Mouse (Mus musculus) forebrain, embryonic 16.5 days (tissue): Measurements from ENCODE around the gene Irf8. TPM values are rescaled to one million over a fixed set of nuclear protein-coding genes. Genes with fewer than 3 reads are reported as not detected.

Experiments used
- ATAC-seq: fragments of 200-750 bp; cut with Nextera tagmentation; 2 replicates; pipeline ENCODE4 v1.8.0; 2017; ENCODE audit warnings: mild to moderate bottlenecking, moderate library complexity
- H3K27ac ChIP-seq: fragments of 300-500 bp; sonication (generic); 2 replicates; pipeline ENCODE4 v1.5.1; 2014; ENCODE audit warnings: low read length, control low read depth
- H3K27me3 ChIP-seq: fragments of 300-500 bp; sonication (generic); replicated peaks from 2 replicates; pipeline ENCODE4 v1.6.1; 2014; ENCODE audit warnings: low read length; ENCODE audit not compliant: control insufficient read depth, insufficient read depth
- H3K36me3 ChIP-seq: fragments of 300-500 bp; sonication (generic); 2 replicates; pipeline ENCODE4 v1.6.1; 2014; ENCODE audit not compliant: control insufficient read depth, insufficient read depth
- H3K4me1 ChIP-seq: fragments of 300-500 bp; sonication (generic); replicated peaks from 2 replicates; pipeline ENCODE4 v1.6.1; 2014; ENCODE audit warnings: low read length; ENCODE audit not compliant: control insufficient read depth, insufficient read depth
- H3K4me2 ChIP-seq: fragments of 300-500 bp; sonication (generic); 2 replicates; pipeline ENCODE4 v1.6.1; 2014; ENCODE audit warnings: mild to moderate bottlenecking, low read length, control low read depth
- H3K4me3 ChIP-seq: fragments of 300-500 bp; sonication (generic); replicated peaks from 2 replicates; pipeline ENCODE4 v1.5.1; 2014; ENCODE audit warnings: mild to moderate bottlenecking, low read length, control low read depth
- H3K9ac ChIP-seq: fragments of 300-500 bp; sonication (generic); replicated peaks from 2 replicates; pipeline ENCODE4 v1.6.1; 2014; ENCODE audit warnings: low read depth, low read length, control low read depth
- H3K9me3 ChIP-seq: fragments of 300-500 bp; sonication (generic); 2 replicates; pipeline ENCODE4 v1.6.1; 2016; ENCODE audit warnings: low read length; ENCODE audit not compliant: control insufficient read depth
- WGBS: fragments of 180-500 bp; shearing (Covaris S2); extraction: QIAGEN DNeasy Blood & Tissue Kit; methylation state at CpG from one replicate; pipeline ENCODE4 v1.1.7; 2014; 5-methylcytosine and 5-hydroxymethylcytosine counted together
- polyA plus RNA-seq: library from polyadenylated mRNA; unstranded; fragments of >200 nt; fragmentation: Nextera tagmentation; extraction: Ambion mirVana; gene quantifications from 2 replicates; pipeline ENCODE4 v1.2.1, GENCODE M21; 2015

Gene Irf8
- polyA plus RNA-seq: 3.6 and 4.2 TPM in 2 replicates

- H3K4me2 ChIP-seq: peak within 1 kb of the TSS; percentile 99
- peak; percentile 97 for ATAC-seq
- H3K9ac ChIP-seq: peak within 1 kb of the TSS; percentile 61
- peaks cover 11% of the 10 kb centered on the region for H3K4me1 ChIP-seq
- H3K9me3 ChIP-seq: no peaks in the 10 kb centered on the region
- peaks cover 19% of the 10 kb centered on the region for H3K27me3 ChIP-seq
- H3K4me3 ChIP-seq: peak within 1 kb of the TSS; percentile 63
- WGBS: under 1% methylated on average over 60 of the region's 62 CpGs
- no peak within 1 kb of the TSS for H3K27ac ChIP-seq
- no peaks in the 10 kb centered on the region for H3K36me3 ChIP-seq
These were observed at the start of gene Irf8 for GRCm38 (mm10) chr8:120735770-120736481. Gene Irf8, plus strand, starts transcription at chr8:120736358.

GRCm38 (mm10) chr8:120686576-120686975, 49.6 kb upstream of the Irf8 start:
- Histone ChIP-seq H3K4me1 (no peaks in the 10 kb centered on the region), H3K4me2 (no peak overlapping the region), H3K4me3 (no peak overlapping the region), H3K27ac (no peak overlapping the region), H3K36me3 (no peaks in the 10 kb centered on the region), H3K9ac (no peak overlapping the region), H3K27me3 (no peaks in the 10 kb centered on the region), H3K9me3 (no peaks in the 10 kb centered on the region)
- ATAC-seq: no peak
- WGBS: 86% methylated on average over 5 of the region's 5 CpGs

DNA sequence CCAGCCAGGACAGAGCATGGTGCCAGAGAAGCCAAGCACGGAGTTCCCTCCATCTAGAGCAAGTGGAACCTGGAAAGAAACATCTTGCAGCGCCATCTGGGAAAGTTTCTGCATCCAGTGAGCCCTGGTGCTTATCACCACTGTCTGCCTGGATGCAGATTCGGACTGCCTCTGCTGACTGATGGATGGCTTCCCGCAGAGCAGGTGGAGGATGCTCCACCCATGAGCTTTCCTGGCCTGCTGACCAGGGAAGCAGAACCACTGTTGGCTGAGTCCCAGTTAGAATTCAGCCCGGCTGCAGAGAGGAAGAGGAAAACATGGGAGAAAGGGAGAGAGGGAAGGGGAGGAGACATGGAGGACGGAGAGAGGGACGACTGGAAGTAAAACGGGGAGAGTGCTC, 48.4 kb upstream of the Irf8 start:
- no peaks in the 10 kb centered on the region for H3K27me3 ChIP-seq
- H3K4me2 ChIP-seq: no peak overlapping the region
- H3K27ac ChIP-seq: no peak overlapping the region
- no peak for ATAC-seq
- H3K9ac ChIP-seq: no peak overlapping the region
- no peaks in the 10 kb centered on the region for H3K9me3 ChIP-seq
- no peaks in the 10 kb centered on the region for H3K4me1 ChIP-seq
- WGBS: 87% methylated on average over 8 of the region's 8 CpGs
- no peak overlapping the region for H3K4me3 ChIP-seq
- H3K36me3 ChIP-seq: no peaks in the 10 kb centered on the region

- H3K4me2 ChIP-seq: no peak overlapping the region
These were observed 47.6 kb upstream of the Irf8 start for GRCm38 (mm10) chr8:120688511-120688910.

DNA sequence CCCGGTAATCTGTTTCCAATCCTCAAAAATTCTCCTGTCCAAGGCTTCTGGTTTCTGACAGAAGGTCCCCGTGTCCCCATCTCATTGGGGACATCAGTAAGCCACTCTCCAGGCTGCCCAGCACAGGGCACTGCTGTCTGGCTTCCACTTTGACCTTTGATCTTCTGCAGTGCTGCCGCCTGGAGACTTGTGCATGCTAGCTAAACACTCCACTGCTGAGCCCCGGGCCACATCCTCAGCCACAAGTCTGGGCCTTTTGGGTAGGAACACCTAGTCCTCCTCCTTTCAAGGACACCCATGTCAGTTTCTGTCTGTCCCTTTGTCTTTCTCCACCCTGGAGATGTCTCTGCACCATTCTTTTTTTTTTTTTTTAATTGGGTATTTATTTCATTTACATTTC, 43.2 kb upstream of the Irf8 start:
- Histone ChIP-seq H3K4me2 (no peak overlapping the region), H3K9me3 (no peaks in the 10 kb centered on the region), H3K27ac (no peak overlapping the region), H3K36me3 (no peaks in the 10 kb centered on the region), H3K4me1 (peaks cover 8% of the 10 kb centered on the region), H3K9ac (no peak overlapping the region), H3K4me3 (no peak overlapping the region), H3K27me3 (no peaks in the 10 kb centered on the region)
- WGBS: 81% methylated on average over 4 of the region's 4 CpGs
- ATAC-seq: no peak

More at GRCm38 (mm10) chr8:120688511-120688910, 47.6 kb upstream of the Irf8 start:
- Histone ChIP-seq H3K36me3 (no peaks in the 10 kb centered on the region), H3K4me1 (no peaks in the 10 kb centered on the region), H3K27ac (no peak overlapping the region), H3K4me3 (no peak overlapping the region), H3K9ac (no peak overlapping the region), H3K9me3 (no peaks in the 10 kb centered on the region), H3K27me3 (no peaks in the 10 kb centered on the region)
- ATAC-seq: no peak
- 91% methylated on average over 7 of the region's 7 CpGs for WGBS

DNA sequence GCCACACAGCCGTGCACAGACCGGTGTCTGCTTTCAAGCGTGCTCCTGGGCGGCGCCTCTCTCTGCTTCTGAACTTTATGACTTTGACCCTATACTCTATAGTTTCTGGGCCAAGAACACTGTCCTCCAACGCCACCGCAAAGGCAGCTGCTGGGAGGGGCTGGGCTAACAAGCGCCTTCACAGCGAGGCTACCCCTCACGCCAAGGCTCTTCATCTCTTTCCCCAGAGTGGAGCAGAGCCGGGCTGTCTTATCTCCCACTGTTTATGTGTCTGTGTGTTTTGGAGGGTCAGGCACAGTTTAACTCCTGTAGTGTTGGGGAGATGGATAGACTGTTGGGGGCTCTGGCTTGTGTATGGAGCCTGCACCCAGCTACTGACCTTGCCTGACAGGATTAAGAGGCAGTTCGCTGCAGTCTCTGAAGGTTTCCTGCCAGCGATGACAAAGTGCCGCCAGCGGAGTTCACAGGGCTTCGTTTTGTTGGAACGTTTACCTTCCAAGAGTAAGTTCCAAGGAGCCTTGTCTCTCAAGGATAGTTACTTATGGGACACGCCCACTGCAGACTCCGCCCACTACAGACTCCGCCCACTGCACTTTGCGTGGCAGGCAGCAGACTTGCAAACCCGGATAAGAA, 42.2 kb upstream of the Irf8 start:
- Histone ChIP-seq H3K4me3 (no peak overlapping the region), H3K9ac (no peak overlapping the region), H3K27ac (no peak overlapping the region), H3K9me3 (no peaks in the 10 kb centered on the region), H3K4me2 (no peak overlapping the region), H3K4me1 (peaks cover 8% of the 10 kb centered on the region), H3K27me3 (no peaks in the 10 kb centered on the region), H3K36me3 (no peaks in the 10 kb centered on the region)
- WGBS: 58% methylated on average over 22 of the region's 22 CpGs
- no peak for ATAC-seq

DNA sequence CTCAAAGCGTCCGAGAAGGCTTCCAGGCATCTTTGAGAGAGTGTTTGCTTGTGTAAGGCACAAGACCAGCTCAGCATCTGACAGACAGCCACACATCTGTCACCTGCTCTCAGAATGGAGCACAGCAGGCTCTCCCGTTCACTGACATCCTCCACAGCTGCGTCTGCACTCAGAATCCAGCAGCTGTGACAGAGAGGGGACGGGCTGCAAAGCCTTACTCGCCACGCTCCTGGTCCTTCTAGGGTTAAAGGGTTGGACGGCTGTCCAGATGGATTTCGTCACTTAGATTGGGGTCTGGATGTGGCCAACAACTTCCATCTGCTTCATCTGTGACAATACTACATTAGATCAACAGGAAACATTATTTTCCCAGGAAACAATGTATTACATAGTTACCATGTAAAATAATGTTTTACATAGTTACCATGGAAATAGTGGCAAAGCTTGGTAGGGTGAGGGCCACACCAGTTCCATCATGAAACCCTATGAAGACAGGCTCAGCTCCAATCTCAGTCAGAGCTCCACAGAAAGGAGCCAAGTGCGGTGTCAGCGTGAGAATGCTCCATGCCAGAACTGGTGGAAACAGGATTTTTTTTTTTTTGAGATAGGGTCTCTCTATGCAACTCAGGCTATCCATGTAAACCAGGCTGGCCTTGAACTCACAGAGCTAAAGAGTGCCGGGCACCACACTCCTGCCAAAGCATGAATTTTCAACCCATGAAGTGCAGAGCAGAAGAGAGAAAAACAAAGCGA, 39.6 kb upstream of the Irf8 start:
- no peak overlapping the region for H3K9ac ChIP-seq
- no peak for ATAC-seq
- 66% methylated on average over 13 of the region's 13 CpGs for WGBS
- no peaks in the 10 kb centered on the region for H3K27me3 ChIP-seq
- no peaks in the 10 kb centered on the region for H3K36me3 ChIP-seq
- H3K4me1 ChIP-seq: peaks cover 8% of the 10 kb centered on the region
- no peak overlapping the region for H3K4me3 ChIP-seq
- H3K9me3 ChIP-seq: no peaks in the 10 kb centered on the region
- H3K27ac ChIP-seq: no peak overlapping the region
- H3K4me2 ChIP-seq: no peak overlapping the region

GRCm38 (mm10) chr8:120697154-120697978, 38.8 kb upstream of the Irf8 start:
- no peak overlapping the region for H3K4me2 ChIP-seq
- H3K4me1 ChIP-seq: peaks cover 8% of the 10 kb centered on the region
- H3K27ac ChIP-seq: no peak overlapping the region
- H3K36me3 ChIP-seq: no peaks in the 10 kb centered on the region
- ATAC-seq: no peak
- H3K27me3 ChIP-seq: no peaks in the 10 kb centered on the region
- no peak overlapping the region for H3K4me3 ChIP-seq
- H3K9me3 ChIP-seq: no peaks in the 10 kb centered on the region
- H3K9ac ChIP-seq: no peak overlapping the region
- WGBS: 73% methylated on average over 16 of the region's 17 CpGs

DNA sequence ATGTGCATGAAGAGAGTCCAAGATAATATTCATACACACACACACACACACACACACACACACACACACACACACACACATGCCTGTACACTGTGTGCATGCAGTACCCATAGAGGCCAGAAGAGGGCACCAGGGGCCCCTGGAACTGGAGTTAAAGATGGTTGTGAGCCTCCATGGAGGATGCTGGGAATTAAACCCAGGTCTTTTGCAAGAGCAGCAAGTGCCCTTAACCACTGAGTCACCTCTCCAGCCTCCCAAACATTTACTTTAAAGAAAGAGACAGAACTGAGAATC, 38.2 kb upstream of the Irf8 start:
- Histone ChIP-seq H3K27ac (no peak overlapping the region), H3K9ac (no peak overlapping the region), H3K27me3 (no peaks in the 10 kb centered on the region), H3K4me3 (no peak overlapping the region), H3K4me1 (peaks cover 8% of the 10 kb centered on the region), H3K36me3 (no peaks in the 10 kb centered on the region), H3K4me2 (no peak overlapping the region), H3K9me3 (no peaks in the 10 kb centered on the region)
- ATAC-seq: no peak
